Mouse (Mus musculus): ENCODE measurements around the gene Palld. TPM values are rescaled to one million over a fixed set of nuclear protein-coding genes. Genes with fewer than 3 reads are reported as not detected.
A peak's percentile ranks its signal among the peaks of the same experiment; 100 is the strongest.

The Palld gene
- polyA plus RNA-seq, 1 experiment from 2014 or later, result 17.3 TPM

GRCm38 (mm10) chr8:61550006-61550748, 352.3 kb downstream of the Palld start:
- Histone ChIP-seq H3K9me3 (ENCODE audit: control insufficient read depth, low read length) (peaks cover 11% of the 10 kb centered on the region), H3K27me3 (replicated peaks; ENCODE audit: control insufficient read depth, insufficient read depth, low read length) (no peaks in the 10 kb centered on the region), H3K4me2 (ENCODE audit: low read length) (peak overlapping the region; percentile 35), H3K27ac (ENCODE audit: low read depth, low read length) (no peak overlapping the region), H3K4me3 (ENCODE audit: low read length) (peak overlapping the region; percentile 20), H3K4me1 (ENCODE audit: control insufficient read depth, insufficient read depth, low read depth, low read length) (peaks cover under 1% of the 10 kb centered on the region; the same call in 1 of the 2 replicates), H3K9ac (ENCODE audit: low read depth, low read length) (no peak overlapping the region), H3K36me3 (ENCODE audit: control insufficient read depth, insufficient read depth, low read length) (peaks cover 13% of the 10 kb centered on the region)
- 41% methylated on average over 26 of the region's 27 CpGs for WGBS
- no peak for ATAC-seq

- 50% methylated on average over 36 of the region's 41 CpGs for WGBS
- ATAC-seq, result no peak
- peak overlapping the region; percentile 20 for H3K4me3 ChIP-seq (ENCODE audit: low read length)
Observed at GRCm38 (mm10) chr8:61549585-61549984, 352.9 kb downstream of the Palld start.

GRCm38 (mm10) chr8:61539828-61540500, 362.5 kb downstream of the Palld start:
- ATAC-seq, result peak; percentile 59
- H3K9me3 ChIP-seq (ENCODE audit: control insufficient read depth, low read length), result no peaks in the 10 kb centered on the region
- no peaks in the 10 kb centered on the region for H3K27me3 ChIP-seq (replicated peaks; ENCODE audit: control insufficient read depth, insufficient read depth, low read length)
- no peaks in the 10 kb centered on the region for H3K36me3 ChIP-seq (ENCODE audit: control insufficient read depth, insufficient read depth, low read length)
- 52% methylated on average over 7 of the region's 7 CpGs for WGBS
- no peak overlapping the region for H3K4me2 ChIP-seq (ENCODE audit: low read length)
- H3K27ac ChIP-seq (ENCODE audit: low read depth, low read length), result no peak overlapping the region
- no peak overlapping the region for H3K4me3 ChIP-seq (ENCODE audit: low read length)
- H3K9ac ChIP-seq (ENCODE audit: low read depth, low read length), result no peak overlapping the region
- no peaks in the 10 kb centered on the region for H3K4me1 ChIP-seq (ENCODE audit: control insufficient read depth, insufficient read depth, low read depth, low read length)

More at GRCm38 (mm10) chr8:61549585-61549984, 352.9 kb downstream of the Palld start:
- Histone ChIP-seq H3K36me3 (ENCODE audit: control insufficient read depth, insufficient read depth, low read length) (peaks cover 13% of the 10 kb centered on the region), H3K27ac (ENCODE audit: low read depth, low read length) (no peak overlapping the region), H3K9me3 (ENCODE audit: control insufficient read depth, low read length) (peaks cover 11% of the 10 kb centered on the region), H3K4me2 (ENCODE audit: low read length) (peak overlapping the region; percentile 35), H3K4me1 (ENCODE audit: control insufficient read depth, insufficient read depth, low read depth, low read length) (no peaks in the 10 kb centered on the region; the same call in 1 of the 2 replicates), H3K27me3 (replicated peaks; ENCODE audit: control insufficient read depth, insufficient read depth, low read length) (no peaks in the 10 kb centered on the region), H3K9ac (ENCODE audit: low read depth, low read length) (no peak overlapping the region)

- Histone ChIP-seq H3K27ac (ENCODE audit: low read depth, low read length) (no peak overlapping the region), H3K9ac (ENCODE audit: low read depth, low read length) (no peak overlapping the region), H3K4me1 (ENCODE audit: control insufficient read depth, insufficient read depth, low read depth, low read length) (no peaks in the 10 kb centered on the region), H3K9me3 (ENCODE audit: control insufficient read depth, low read length) (no peaks in the 10 kb centered on the region), H3K36me3 (ENCODE audit: control insufficient read depth, insufficient read depth, low read length) (no peaks in the 10 kb centered on the region), H3K27me3 (replicated peaks; ENCODE audit: control insufficient read depth, insufficient read depth, low read length) (no peaks in the 10 kb centered on the region), H3K4me3 (ENCODE audit: low read length) (no peak overlapping the region), H3K4me2 (ENCODE audit: low read length) (no peak overlapping the region)
- 90% methylated on average over 5 of the region's 5 CpGs for WGBS
- no peak for ATAC-seq
Observed at GRCm38 (mm10) chr8:61537471-61537870, 365.0 kb downstream of the Palld start.

GRCm38 (mm10) chr8:61535472-61535871, 367.0 kb downstream of the Palld start:
- Histone ChIP-seq H3K9me3 (ENCODE audit: control insufficient read depth, low read length) (no peaks in the 10 kb centered on the region), H3K4me2 (ENCODE audit: low read length) (no peak overlapping the region), H3K4me3 (ENCODE audit: low read length) (no peak overlapping the region), H3K27me3 (replicated peaks; ENCODE audit: control insufficient read depth, insufficient read depth, low read length) (no peaks in the 10 kb centered on the region), H3K36me3 (ENCODE audit: control insufficient read depth, insufficient read depth, low read length) (no peaks in the 10 kb centered on the region), H3K27ac (ENCODE audit: low read depth, low read length) (no peak overlapping the region), H3K4me1 (ENCODE audit: control insufficient read depth, insufficient read depth, low read depth, low read length) (no peaks in the 10 kb centered on the region), H3K9ac (ENCODE audit: low read depth, low read length) (no peak overlapping the region)
- peak; percentile 72 for ATAC-seq
- WGBS, result 69% methylated on average over 11 of the region's 11 CpGs

GRCm38 (mm10) chr8:61533356-61533926, 369.0 kb downstream of the Palld start:
- no peaks in the 10 kb centered on the region for H3K27me3 ChIP-seq (replicated peaks; ENCODE audit: control insufficient read depth, insufficient read depth, low read length)
- 48% methylated on average over 16 of the region's 16 CpGs for WGBS
- no peak overlapping the region for H3K9ac ChIP-seq (ENCODE audit: low read depth, low read length)
- no peaks in the 10 kb centered on the region for H3K36me3 ChIP-seq (ENCODE audit: control insufficient read depth, insufficient read depth, low read length)
- no peak for ATAC-seq
- H3K4me1 ChIP-seq (ENCODE audit: control insufficient read depth, insufficient read depth, low read depth, low read length), result no peaks in the 10 kb centered on the region
- H3K27ac ChIP-seq (ENCODE audit: low read depth, low read length), result no peak overlapping the region
- H3K4me2 ChIP-seq (ENCODE audit: low read length), result no peak overlapping the region
- no peak overlapping the region for H3K4me3 ChIP-seq (ENCODE audit: low read length)
- H3K9me3 ChIP-seq (ENCODE audit: control insufficient read depth, low read length), result no peaks in the 10 kb centered on the region

GRCm38 (mm10) chr8:61532831-61533230, 369.7 kb downstream of the Palld start:
- Histone ChIP-seq H3K9ac (ENCODE audit: low read depth, low read length) (no peak overlapping the region), H3K4me2 (ENCODE audit: low read length) (no peak overlapping the region), H3K4me1 (ENCODE audit: control insufficient read depth, insufficient read depth, low read depth, low read length) (no peaks in the 10 kb centered on the region), H3K9me3 (ENCODE audit: control insufficient read depth, low read length) (no peaks in the 10 kb centered on the region), H3K4me3 (ENCODE audit: low read length) (no peak overlapping the region), H3K36me3 (ENCODE audit: control insufficient read depth, insufficient read depth, low read length) (no peaks in the 10 kb centered on the region), H3K27ac (ENCODE audit: low read depth, low read length) (no peak overlapping the region), H3K27me3 (replicated peaks; ENCODE audit: control insufficient read depth, insufficient read depth, low read length) (no peaks in the 10 kb centered on the region)
- 83% methylated on average over 5 of the region's 5 CpGs for WGBS
- ATAC-seq, result no peak

- Histone ChIP-seq H3K9me3 (ENCODE audit: control insufficient read depth, low read length) (no peaks in the 10 kb centered on the region), H3K9ac (ENCODE audit: low read depth, low read length) (no peak overlapping the region), H3K4me3 (ENCODE audit: low read length) (no peak overlapping the region), H3K27me3 (replicated peaks; ENCODE audit: control insufficient read depth, insufficient read depth, low read length) (no peaks in the 10 kb centered on the region), H3K4me2 (ENCODE audit: low read length) (no peak overlapping the region), H3K36me3 (ENCODE audit: control insufficient read depth, insufficient read depth, low read length) (no peaks in the 10 kb centered on the region), H3K27ac (ENCODE audit: low read depth, low read length) (no peak overlapping the region), H3K4me1 (ENCODE audit: control insufficient read depth, insufficient read depth, low read depth, low read length) (no peaks in the 10 kb centered on the region)
- ATAC-seq, result no peak
- 64% methylated on average over 22 of the region's 22 CpGs for WGBS
Observed at GRCm38 (mm10) chr8:61531944-61532795, 370.3 kb downstream of the Palld start.

Measured in hindbrain, embryonic 16.5 days (tissue).